Mouse (Mus musculus) hindbrain, embryonic 13.5 days (tissue): ENCODE measurements around the gene Kctd8. TPM values are rescaled to one million over a fixed set of nuclear protein-coding genes. Genes with fewer than 3 reads are reported as not detected.

ENCODE experiments used
- ATAC-seq: fragments of 200-750 bp; cut with Nextera tagmentation; 2 replicates; pipeline ENCODE4 v1.8.0; 2017; ENCODE audit warnings: moderate TSS enrichment; ENCODE audit not compliant: low FRiP score
- H3K27ac ChIP-seq: fragments of 300-500 bp; sonication (generic); 2 replicates; pipeline ENCODE4 v1.5.1; 2015; ENCODE audit warnings: inconsistent platforms, mild to moderate bottlenecking, moderate library complexity
- H3K27me3 ChIP-seq: fragments of 300-500 bp; sonication (generic); 2 replicates; pipeline ENCODE4 v1.6.1; 2015; ENCODE audit warnings: mild to moderate bottlenecking, inconsistent platforms
- H3K36me3 ChIP-seq: fragments of 300-500 bp; sonication (generic); 2 replicates; pipeline ENCODE4 v1.6.1; 2015; ENCODE audit warnings: mild to moderate bottlenecking, inconsistent platforms
- H3K4me1 ChIP-seq: fragments of 300-500 bp; sonication (generic); replicated peaks from 2 replicates; pipeline ENCODE4 v1.6.1; 2015; ENCODE audit warnings: inconsistent platforms
- H3K4me2 ChIP-seq: fragments of 300-500 bp; sonication (generic); 2 replicates; pipeline ENCODE4 v1.6.1; 2015; ENCODE audit warnings: inconsistent platforms, mild to moderate bottlenecking, moderate library complexity
- H3K4me3 ChIP-seq: fragments of 300-500 bp; sonication (generic); 2 replicates; pipeline ENCODE4 v1.5.1; 2015; ENCODE audit warnings: mild to moderate bottlenecking, inconsistent platforms
- H3K9ac ChIP-seq: fragments of 300-500 bp; sonication (generic); 2 replicates; pipeline ENCODE4 v1.6.1; 2015; ENCODE audit warnings: mild to moderate bottlenecking, inconsistent platforms
- H3K9me3 ChIP-seq: fragments of 300-500 bp; sonication (generic); 2 replicates; pipeline ENCODE4 v1.6.1; 2016; ENCODE audit warnings: inconsistent platforms
- WGBS: fragments of 180-500 bp; shearing (Covaris S2); methylation state at CpG from one replicate; pipeline ENCODE4 v1.1.7; 2015; 5-methylcytosine and 5-hydroxymethylcytosine counted together
- polyA plus RNA-seq: library from polyadenylated mRNA; unstranded; fragments of >200 nt; fragmentation: Nextera tagmentation; extraction: Ambion mirVana; gene quantifications from 2 replicates; pipeline ENCODE4 v1.2.1, GENCODE M21; 2015

Gene Kctd8
- 13.4 and 14.0 TPM in 2 replicates for polyA plus RNA-seq

GRCm38 (mm10) chr5:69340919-69341801 is at the start of gene Kctd8:
Gene Kctd8 (minus strand): TSS chr5:69341679.
- Histone ChIP-seq H3K27me3 (peaks cover 20% of the 10 kb centered on the region), H3K4me1 (peaks cover 12% of the 10 kb centered on the region), H3K9me3 (no peaks in the 10 kb centered on the region), H3K27ac (peak within 1 kb of the TSS; percentile 72), H3K4me2 (peak within 1 kb of the TSS; percentile 87), H3K9ac (peak within 1 kb of the TSS; percentile 82), H3K36me3 (no peaks in the 10 kb centered on the region), H3K4me3 (peak within 1 kb of the TSS; percentile 74)
- ATAC-seq: peak; percentile 95
- under 1% methylated on average over 86 of the region's 87 CpGs for WGBS

DNA sequence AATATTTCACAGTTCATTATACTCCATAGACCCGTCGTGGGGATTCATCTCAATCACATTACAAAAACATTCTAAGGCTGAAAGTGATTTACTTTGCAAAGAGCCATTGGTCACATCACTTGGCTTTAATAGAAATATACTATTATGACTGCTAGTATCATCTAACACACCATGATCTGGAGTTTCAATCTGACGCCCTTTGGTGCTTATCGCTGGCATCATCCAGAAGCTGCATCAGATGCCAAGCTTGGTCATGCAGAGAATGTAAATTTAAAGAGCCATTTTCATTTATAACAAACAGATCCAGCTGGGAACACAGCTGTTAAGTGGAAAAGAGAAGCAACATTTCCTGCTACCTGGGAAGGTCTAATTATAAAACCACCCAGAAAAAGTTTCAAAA is 37.6 kb upstream of the Kctd8 start:
- 76% methylated on average over 4 of the region's 4 CpGs for WGBS
- Histone ChIP-seq H3K9ac (no peak overlapping the region), H3K27ac (no peak overlapping the region), H3K27me3 (no peaks in the 10 kb centered on the region), H3K36me3 (no peaks in the 10 kb centered on the region), H3K4me3 (no peak overlapping the region), H3K4me1 (no peaks in the 10 kb centered on the region), H3K9me3 (no peaks in the 10 kb centered on the region), H3K4me2 (no peak overlapping the region)
- ATAC-seq: no peak

GRCm38 (mm10) chr5:69350596-69350995 is 9.1 kb upstream of the Kctd8 start:
- H3K4me1 ChIP-seq: no peaks in the 10 kb centered on the region
- no peaks in the 10 kb centered on the region for H3K9me3 ChIP-seq
- ATAC-seq: no peak
- 83% methylated on average over 3 of the region's 3 CpGs for WGBS
- no peaks in the 10 kb centered on the region for H3K27me3 ChIP-seq
- H3K27ac ChIP-seq: no peak overlapping the region
- no peak overlapping the region for H3K9ac ChIP-seq
- no peak overlapping the region for H3K4me2 ChIP-seq
- H3K36me3 ChIP-seq: no peaks in the 10 kb centered on the region
- H3K4me3 ChIP-seq: no peak overlapping the region

DNA sequence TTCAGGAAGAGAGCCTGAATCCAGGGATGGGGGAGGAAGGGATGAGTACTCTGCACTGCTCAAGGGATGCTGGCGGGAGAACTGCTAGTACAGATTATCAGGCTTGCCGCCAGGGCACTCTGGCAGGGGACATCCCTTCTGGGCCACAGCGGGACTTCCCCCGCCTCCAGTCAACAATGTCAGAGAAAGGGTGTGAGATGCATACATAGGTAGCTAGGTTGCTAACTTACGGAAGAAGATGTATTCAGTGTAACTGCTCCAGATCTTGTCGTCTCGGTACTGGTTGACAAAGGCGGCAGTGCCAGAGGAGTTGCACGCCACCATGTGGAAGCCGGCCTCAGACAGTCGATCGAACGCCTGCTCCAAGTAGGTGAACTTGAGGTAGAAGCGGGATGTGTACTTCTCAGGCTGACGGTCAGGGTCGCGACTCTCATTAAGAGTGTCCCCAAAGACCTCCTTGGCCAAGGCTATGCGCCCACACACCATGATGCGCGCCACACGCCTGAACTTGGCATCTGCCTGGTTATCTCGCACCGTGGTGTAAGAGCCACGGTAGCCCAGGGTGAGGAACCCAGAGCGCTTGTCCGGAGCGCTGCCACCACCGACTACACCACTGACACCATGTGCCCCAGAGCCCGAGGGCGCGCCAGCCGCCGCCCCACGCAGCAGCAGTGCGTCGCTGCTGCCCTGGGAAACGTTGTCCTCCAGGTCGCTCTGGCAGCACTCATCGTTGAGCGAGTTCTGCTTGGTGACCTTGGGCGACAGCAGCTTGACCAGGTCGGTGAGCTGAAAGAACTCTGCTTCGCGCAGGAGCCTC is 1.2 kb downstream of the Kctd8 start:
- H3K9me3 ChIP-seq: no peaks in the 10 kb centered on the region
- H3K4me1 ChIP-seq: peaks cover 12% of the 10 kb centered on the region
- peak; percentile 70 for ATAC-seq
- no peaks in the 10 kb centered on the region for H3K36me3 ChIP-seq
- H3K4me3 ChIP-seq: peak overlapping the region; percentile 74
- H3K9ac ChIP-seq: peak overlapping the region; percentile 82
- H3K27me3 ChIP-seq: peaks cover 20% of the 10 kb centered on the region
- peak overlapping the region; percentile 72 for H3K27ac ChIP-seq
- WGBS: under 1% methylated on average over 44 of the region's 44 CpGs
- peak overlapping the region; percentile 87 for H3K4me2 ChIP-seq

DNA sequence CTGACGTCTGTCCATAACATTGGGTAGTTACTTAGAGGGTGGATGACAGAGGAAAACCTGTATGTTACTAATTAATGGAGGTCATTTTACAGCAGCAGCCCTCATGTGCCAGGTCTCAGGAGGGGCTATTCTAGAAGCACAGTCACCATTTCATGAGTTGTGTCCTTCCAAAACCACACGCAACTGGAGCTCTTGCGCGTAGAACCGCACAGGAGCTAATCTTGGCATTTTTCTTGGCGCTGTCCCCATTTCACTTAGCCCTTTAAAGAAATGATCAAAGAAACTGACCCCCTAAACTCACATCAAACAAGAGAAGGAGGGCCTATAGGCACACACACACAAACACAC is 1.9 kb downstream of the Kctd8 start:
- H3K4me1 ChIP-seq: peaks cover 12% of the 10 kb centered on the region
- H3K9ac ChIP-seq: peak overlapping the region; percentile 82; the same call in 1 of the 2 replicates
- peak overlapping the region; percentile 74 for H3K4me3 ChIP-seq
- H3K27me3 ChIP-seq: peaks cover 20% of the 10 kb centered on the region
- no peaks in the 10 kb centered on the region for H3K9me3 ChIP-seq
- H3K36me3 ChIP-seq: no peaks in the 10 kb centered on the region
- WGBS: 79% methylated on average over 6 of the region's 6 CpGs
- no peak overlapping the region; the same call in 1 of the 2 replicates for H3K27ac ChIP-seq
- ATAC-seq: no peak
- H3K4me2 ChIP-seq: peak overlapping the region; percentile 87

DNA sequence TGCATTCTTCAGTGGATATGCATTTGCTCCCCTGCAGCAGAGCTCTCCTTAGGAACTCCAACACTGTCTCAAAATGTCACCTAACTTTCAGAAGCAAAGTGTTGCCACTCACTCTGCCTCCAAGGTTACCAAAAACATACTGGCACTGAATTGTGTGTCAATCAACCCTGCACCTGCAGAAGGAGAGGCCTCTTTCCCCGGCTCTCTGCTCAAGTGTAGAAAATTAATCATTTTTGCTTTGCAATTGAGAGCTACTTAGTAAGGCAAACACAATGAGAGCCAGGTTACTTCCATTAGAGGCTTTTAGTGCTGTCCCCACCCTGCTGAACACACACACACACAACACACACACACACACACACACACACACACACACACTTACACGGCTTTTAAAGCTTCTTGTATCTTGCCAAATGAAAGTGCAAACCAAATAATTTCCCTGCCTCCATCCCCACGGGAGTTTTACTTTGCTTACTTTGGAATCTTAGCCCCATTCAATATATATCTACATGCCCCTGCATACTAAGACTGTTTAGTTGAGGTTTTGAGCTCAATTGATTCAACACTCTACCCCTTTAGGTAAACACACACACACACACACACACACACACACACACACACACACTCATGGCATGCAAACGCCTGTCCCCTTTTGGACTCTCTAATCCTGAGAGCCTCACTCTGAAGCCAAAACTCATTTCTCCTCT is 2.4 kb downstream of the Kctd8 start:
- WGBS: 47% methylated on average over 4 of the region's 4 CpGs
- peak overlapping the region; percentile 87 for H3K4me2 ChIP-seq
- ATAC-seq: no peak
- H3K27me3 ChIP-seq: peaks cover 20% of the 10 kb centered on the region
- H3K27ac ChIP-seq: no peak overlapping the region; the same call in 1 of the 2 replicates
- peak overlapping the region; percentile 82 for H3K9ac ChIP-seq
- peaks cover 12% of the 10 kb centered on the region for H3K4me1 ChIP-seq
- H3K4me3 ChIP-seq: peak overlapping the region; percentile 74
- H3K36me3 ChIP-seq: no peaks in the 10 kb centered on the region
- H3K9me3 ChIP-seq: no peaks in the 10 kb centered on the region

DNA sequence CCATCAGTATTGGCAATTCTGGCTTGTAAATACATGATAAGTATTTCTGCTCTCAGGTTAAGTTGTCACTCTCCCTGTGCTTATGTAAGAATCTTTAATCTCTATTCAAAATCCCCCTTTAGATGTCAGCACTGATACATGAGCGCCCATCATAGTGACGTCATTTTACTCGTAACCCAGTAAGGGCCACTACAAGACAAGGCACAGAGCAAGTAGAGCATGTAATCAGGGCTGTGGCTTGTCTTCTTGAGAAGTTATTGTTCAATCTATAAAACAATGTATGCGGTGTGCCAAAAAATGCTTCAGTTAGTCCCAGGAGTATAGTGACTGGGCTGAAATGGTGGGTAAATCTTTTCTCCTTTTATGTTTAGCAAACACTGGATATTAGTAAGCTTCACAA is 13.9 kb downstream of the Kctd8 start:
- no peak overlapping the region for H3K4me2 ChIP-seq
- ATAC-seq: no peak
- no peaks in the 10 kb centered on the region for H3K36me3 ChIP-seq
- no peak overlapping the region for H3K9ac ChIP-seq
- no peak overlapping the region for H3K27ac ChIP-seq
- no peak overlapping the region for H3K4me3 ChIP-seq
- H3K9me3 ChIP-seq: no peaks in the 10 kb centered on the region
- no peaks in the 10 kb centered on the region for H3K27me3 ChIP-seq
- 69% methylated on average over 4 of the region's 4 CpGs for WGBS
- H3K4me1 ChIP-seq: no peaks in the 10 kb centered on the region; the same call in 1 of the 2 replicates

GRCm38 (mm10) chr5:69324566-69325230 is 16.8 kb downstream of the Kctd8 start:
- H3K4me2 ChIP-seq: no peak overlapping the region
- H3K4me1 ChIP-seq: no peaks in the 10 kb centered on the region; the same call in 1 of the 2 replicates
- H3K27me3 ChIP-seq: no peaks in the 10 kb centered on the region
- H3K9me3 ChIP-seq: no peaks in the 10 kb centered on the region
- no peak overlapping the region for H3K4me3 ChIP-seq
- H3K27ac ChIP-seq: no peak overlapping the region
- WGBS: 29% methylated on average over 12 of the region's 12 CpGs
- no peak for ATAC-seq
- no peak overlapping the region for H3K9ac ChIP-seq
- no peaks in the 10 kb centered on the region for H3K36me3 ChIP-seq

DNA sequence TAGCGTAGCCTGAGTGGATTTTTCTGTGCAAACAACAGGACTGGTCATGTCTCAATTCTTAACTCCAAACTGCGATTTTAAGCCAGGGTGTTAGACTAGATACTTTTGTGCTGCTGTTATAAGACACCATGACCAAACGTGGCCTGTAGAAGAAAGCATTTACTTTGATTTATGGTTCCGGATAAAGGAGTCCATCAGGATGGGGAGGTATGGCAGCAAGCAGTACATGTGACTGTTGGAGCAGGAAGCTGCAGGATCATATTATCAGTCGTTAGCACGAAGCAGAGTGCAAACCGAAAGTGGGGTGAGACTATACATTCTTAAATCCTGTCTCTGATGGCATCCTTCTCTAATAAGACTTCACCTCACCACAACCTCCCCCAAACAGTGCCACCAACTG is 28.9 kb downstream of the Kctd8 start:
- 83% methylated on average over 7 of the region's 7 CpGs for WGBS
- H3K9me3 ChIP-seq: no peaks in the 10 kb centered on the region
- no peaks in the 10 kb centered on the region for H3K27me3 ChIP-seq
- no peak overlapping the region for H3K9ac ChIP-seq
- H3K4me1 ChIP-seq: no peaks in the 10 kb centered on the region
- no peak overlapping the region for H3K27ac ChIP-seq
- no peak overlapping the region for H3K4me2 ChIP-seq
- H3K36me3 ChIP-seq: no peaks in the 10 kb centered on the region
- no peak overlapping the region for H3K4me3 ChIP-seq
- no peak for ATAC-seq

DNA sequence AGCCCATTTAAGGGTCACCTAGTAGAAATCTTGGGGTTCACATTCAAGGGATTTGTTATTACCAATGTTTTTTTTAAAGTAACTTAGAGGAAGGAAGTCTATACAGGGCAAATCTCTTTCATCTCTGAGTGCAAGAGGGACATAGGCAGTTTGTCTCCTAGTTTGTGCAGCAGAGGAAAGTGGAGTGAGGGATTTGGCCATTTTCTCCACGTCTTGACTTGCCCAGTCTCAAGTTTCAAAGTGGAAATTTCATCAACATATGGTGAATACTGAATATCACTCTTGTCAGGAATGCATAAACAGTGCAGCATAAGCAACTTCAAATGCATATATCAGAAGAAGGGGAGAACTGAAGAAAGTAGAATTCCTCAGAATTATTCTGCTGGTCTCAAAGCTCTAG is 39.8 kb downstream of the Kctd8 start:
- H3K27ac ChIP-seq: no peak overlapping the region
- H3K9ac ChIP-seq: no peak overlapping the region
- 46% methylated on average over 1 of the region's 1 CpGs for WGBS
- H3K36me3 ChIP-seq: no peaks in the 10 kb centered on the region
- no peak overlapping the region for H3K4me2 ChIP-seq
- H3K4me1 ChIP-seq: no peaks in the 10 kb centered on the region
- no peaks in the 10 kb centered on the region for H3K27me3 ChIP-seq
- H3K9me3 ChIP-seq: no peaks in the 10 kb centered on the region
- no peak for ATAC-seq
- no peak overlapping the region for H3K4me3 ChIP-seq

- Histone ChIP-seq H3K4me3 (no peak overlapping the region), H3K36me3 (no peaks in the 10 kb centered on the region), H3K9ac (no peak overlapping the region), H3K27ac (no peak overlapping the region), H3K27me3 (no peaks in the 10 kb centered on the region), H3K4me2 (no peak overlapping the region), H3K9me3 (no peaks in the 10 kb centered on the region), H3K4me1 (no peaks in the 10 kb centered on the region)
- WGBS: 80% methylated on average over 6 of the region's 6 CpGs
- ATAC-seq: no peak
Observed at GRCm38 (mm10) chr5:69292353-69292752, 49.1 kb downstream of the Kctd8 start.
